In the genomic region with DNA sequence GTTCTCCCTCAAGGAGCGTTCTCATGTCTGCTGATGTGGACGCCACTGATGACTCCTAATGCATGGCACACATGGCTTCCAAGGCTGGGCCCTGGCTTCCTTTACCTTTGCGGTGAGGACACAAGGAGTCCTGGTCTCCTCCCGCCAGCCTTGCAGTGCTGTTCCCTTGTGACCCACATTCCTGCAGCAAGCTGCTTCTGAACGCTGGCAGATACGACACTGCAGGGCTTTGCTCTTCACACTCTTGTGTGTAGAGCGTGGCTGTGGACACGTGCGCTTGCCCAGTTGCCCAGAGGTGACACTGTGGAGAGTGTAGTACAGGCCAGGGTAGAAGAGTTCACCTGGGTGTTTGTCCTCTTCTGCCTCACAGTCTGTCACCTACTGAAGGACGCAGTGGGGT, we compare ENCODE assay signal across 14 mouse cellular contexts. TPM values are rescaled to one million over a fixed set of nuclear protein-coding genes. Genes with fewer than 3 reads are reported as not detected.
DNase-seq lines count a peak whose midpoint lies in the region; ATAC-seq lines count a peak whose summit lies in the region.
"Had no signal": no experiment of that assay in that cellular context is flagged by ENCODE, and none has a peak within 500 bp of the region (broad histone marks: within the 10 kb centered on the region; RNA-seq: fewer than 3 reads in every experiment).

No protein-coding gene starts in this region.

- peaks cover 6% of the 10 kb centered on the region for H3K36me3 ChIP-seq in midbrain, embryonic 14.5 days (ENCODE audit: control insufficient read depth, insufficient read depth, low read length)
- H3K36me3 ChIP-seq in midbrain, embryonic 10.5 days = peaks cover 12% of the 10 kb centered on the region
- peaks cover 10% of the 10 kb centered on the region for H3K36me3 ChIP-seq in heart, embryonic 15.5 days

- H3K4me3 ChIP-seq in midbrain, embryonic 14.5 days (replicated peaks; ENCODE audit: low read depth, low read length) = no peak overlapping the region
- H3K4me3 ChIP-seq in midbrain, embryonic 10.5 days = no peak overlapping the region
- no peak overlapping the region for H3K4me3 ChIP-seq in heart, embryonic 15.5 days
- H3K4me3 ChIP-seq: embryonic facial prominence, embryonic 15.5 days; liver, embryonic 13.5 days; neural tube, embryonic 15.5 days had no signal

- no peak overlapping the region for H3K4me2 ChIP-seq in midbrain, embryonic 14.5 days (ENCODE audit: low read length)
- no peak overlapping the region for H3K4me2 ChIP-seq in heart, embryonic 15.5 days
- H3K4me2 ChIP-seq: embryonic facial prominence, embryonic 15.5 days; liver, embryonic 13.5 days; neural tube, embryonic 15.5 days had no signal

- peak overlapping the region; percentile 41; the same call in 1 of the 2 replicates for H3K27ac ChIP-seq in midbrain, embryonic 14.5 days (replicated peaks; ENCODE audit: low read depth, low read length)
- H3K27ac ChIP-seq in midbrain, embryonic 10.5 days (replicated peaks) = no peak overlapping the region
- H3K27ac ChIP-seq in heart, embryonic 15.5 days = peak overlapping the region; percentile 32
- H3K27ac ChIP-seq: embryonic facial prominence, embryonic 15.5 days; liver, embryonic 13.5 days; neural tube, embryonic 15.5 days had no signal

- no peak for DNase-seq in frontal cortex, postnatal 14 days (ENCODE audit: low spot score in 2 of 2)
- DNase-seq in midbrain, embryonic 14.5 days = no peak
- DNase-seq in midbrain, embryonic 10.5 days (ENCODE audit: low spot score) = no peak
- no peak for DNase-seq in ovary, postnatal 36 days (ENCODE audit: low spot score)
- DNase-seq in ovary, postnatal 10 days (ENCODE audit: low spot score) = no peak
- DNase-seq: gastrocnemius, postnatal 10 days; kidney, adult 8-10 months; layer of hippocampus, adult 9-11 months; liver, embryonic 13.5 days; thymus, adult 18-20 months had no signal

- H3K9ac ChIP-seq in midbrain, embryonic 14.5 days (replicated peaks; ENCODE audit: low read length) = no peak overlapping the region
- H3K9ac ChIP-seq in heart, embryonic 15.5 days = no peak overlapping the region
- H3K9ac ChIP-seq: embryonic facial prominence, embryonic 15.5 days; liver, embryonic 13.5 days; neural tube, embryonic 15.5 days had no signal

- 72% methylated on average over 10 of the region's 10 CpGs for WGBS in midbrain, embryonic 14.5 days
- 79% methylated on average over 10 of the region's 10 CpGs for WGBS in midbrain, embryonic 10.5 days
- 40% methylated on average over 10 of the region's 10 CpGs for WGBS in heart, embryonic 15.5 days

- peak; percentile 28 for ATAC-seq in frontal cortex, adult (ENCODE audit: low TSS enrichment)
- no peak for ATAC-seq in midbrain, embryonic 14.5 days (ENCODE audit: low FRiP score, low TSS enrichment)
- no peak; the same call in 1 of the 2 replicates for ATAC-seq in heart, embryonic 15.5 days (replicated peaks; ENCODE audit: insufficient number of reproducible peaks, insufficient read depth, low FRiP score, low read depth)

- no peaks in the 10 kb centered on the region for H3K27me3 ChIP-seq in midbrain, embryonic 14.5 days (ENCODE audit: control insufficient read depth, insufficient read depth, low read length)
- no peaks in the 10 kb centered on the region for H3K27me3 ChIP-seq in midbrain, embryonic 10.5 days (ENCODE audit: low read depth, poor library complexity, severe bottlenecking)
- no peaks in the 10 kb centered on the region for H3K27me3 ChIP-seq in heart, embryonic 15.5 days
- H3K27me3 ChIP-seq: embryonic facial prominence, embryonic 15.5 days; liver, embryonic 13.5 days; neural tube, embryonic 15.5 days had no signal

- H3K9me3 ChIP-seq in midbrain, embryonic 14.5 days (ENCODE audit: control insufficient read depth, low read length) = no peaks in the 10 kb centered on the region
- H3K9me3 ChIP-seq in midbrain, embryonic 10.5 days (replicated peaks) = no peaks in the 10 kb centered on the region
- H3K9me3 ChIP-seq in heart, embryonic 15.5 days (replicated peaks) = no peaks in the 10 kb centered on the region
- H3K9me3 ChIP-seq: embryonic facial prominence, embryonic 15.5 days; liver, embryonic 13.5 days; neural tube, embryonic 15.5 days had no signal

- H3K4me1 ChIP-seq in midbrain, embryonic 14.5 days (ENCODE audit: control insufficient read depth, insufficient read depth, low read length) = peaks cover 8% of the 10 kb centered on the region; the same call in 1 of the 2 replicates
- H3K4me1 ChIP-seq in midbrain, embryonic 10.5 days = peaks cover 28% of the 10 kb centered on the region
- H3K4me1 ChIP-seq in heart, embryonic 15.5 days (replicated peaks) = peaks cover 82% of the 10 kb centered on the region

RNA-seq across cellular contexts. Expression of gene Arhgef7, which starts 49.7 kb away (rescaled TPM):
- 78.3 and 84.0 TPM in 2 replicates for polyA plus RNA-seq in midbrain, embryonic 14.5 days (2014; fragmentation: Nextera tagmentation; extraction: Ambion mirVana)
- 47.4 and 56.9 TPM in 2 replicates for polyA plus RNA-seq in midbrain, embryonic 10.5 days (2016; fragmentation: Nextera tagmentation; extraction: Ambion mirVana)
- polyA plus RNA-seq in heart, embryonic 15.5 days (2015; fragmentation: Nextera tagmentation; extraction: Ambion mirVana) = 59.9 and 67.6 TPM in 2 replicates
